Mouse (Mus musculus): ENCODE measurements at regions not wholly inside any gene's neighbourhood (a gene's known extent, or its start where the extent isn't known, plus 50 kb on each side); places are given as distances from the start of the nearest gene placed in this dataset.
A peak's percentile ranks its signal among the peaks of the same experiment; 100 is the strongest.

DNA sequence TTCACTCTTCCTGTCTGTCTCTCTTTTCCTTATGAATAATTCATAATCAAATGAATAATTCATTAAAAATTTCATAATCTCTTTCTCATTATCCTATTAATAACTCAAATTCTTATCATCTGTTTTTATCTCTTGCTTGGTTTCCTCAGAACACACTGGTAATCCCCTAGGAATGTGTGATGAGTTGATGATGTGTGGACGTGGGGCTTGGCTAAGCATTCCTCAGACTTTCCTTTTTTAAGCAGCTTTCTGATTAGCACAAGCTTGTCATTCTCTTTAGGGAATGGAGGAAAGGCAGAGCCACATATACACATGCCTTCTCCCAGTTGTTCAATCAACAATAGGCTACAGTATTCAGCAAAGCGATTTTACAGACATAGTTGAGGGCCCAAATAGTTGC, 365.9 kb upstream of the Thbs1 start:
- H3K4me3 ChIP-seq (ENCODE audit: low read length) = no peak overlapping the region
- no peak overlapping the region for H3K27ac ChIP-seq (ENCODE audit: low read length)
- H3K9me3 ChIP-seq (ENCODE audit: low read length) = no peaks in the 10 kb centered on the region
- ATAC-seq (ENCODE audit: low FRiP score, low TSS enrichment) = no peak
- no peaks in the 10 kb centered on the region for H3K36me3 ChIP-seq (ENCODE audit: insufficient read depth, low read length)
- no peak overlapping the region for H3K4me2 ChIP-seq (replicated peaks; ENCODE audit: low read depth, low read length)
- no peaks in the 10 kb centered on the region for H3K27me3 ChIP-seq (ENCODE audit: insufficient read depth, low read length)
- H3K4me1 ChIP-seq (ENCODE audit: insufficient read depth, low read length) = no peaks in the 10 kb centered on the region
- no peak overlapping the region for H3K9ac ChIP-seq (replicated peaks; ENCODE audit: low read length)
- WGBS = 70% methylated on average over 2 of the region's 2 CpGs

GRCm38 (mm10) chr2:117747136-117747535, 364.5 kb upstream of the Thbs1 start:
- WGBS = 76% methylated on average over 3 of the region's 3 CpGs
- no peaks in the 10 kb centered on the region for H3K36me3 ChIP-seq (ENCODE audit: insufficient read depth, low read length)
- no peak overlapping the region for H3K4me3 ChIP-seq (ENCODE audit: low read length)
- H3K9ac ChIP-seq (replicated peaks; ENCODE audit: low read length) = no peak overlapping the region
- H3K4me1 ChIP-seq (ENCODE audit: insufficient read depth, low read length) = no peaks in the 10 kb centered on the region
- H3K9me3 ChIP-seq (ENCODE audit: low read length) = no peaks in the 10 kb centered on the region
- no peak overlapping the region for H3K4me2 ChIP-seq (replicated peaks; ENCODE audit: low read depth, low read length)
- no peak overlapping the region for H3K27ac ChIP-seq (ENCODE audit: low read length)
- ATAC-seq (ENCODE audit: low FRiP score, low TSS enrichment) = no peak
- H3K27me3 ChIP-seq (ENCODE audit: insufficient read depth, low read length) = no peaks in the 10 kb centered on the region

- H3K4me1 ChIP-seq (ENCODE audit: insufficient read depth, low read length) = no peaks in the 10 kb centered on the region
- ATAC-seq (ENCODE audit: low FRiP score, low TSS enrichment) = no peak
- WGBS = 80% methylated on average over 4 of the region's 4 CpGs
Measured at GRCm38 (mm10) chr2:117748892-117749291, 362.8 kb upstream of the Thbs1 start.

DNA sequence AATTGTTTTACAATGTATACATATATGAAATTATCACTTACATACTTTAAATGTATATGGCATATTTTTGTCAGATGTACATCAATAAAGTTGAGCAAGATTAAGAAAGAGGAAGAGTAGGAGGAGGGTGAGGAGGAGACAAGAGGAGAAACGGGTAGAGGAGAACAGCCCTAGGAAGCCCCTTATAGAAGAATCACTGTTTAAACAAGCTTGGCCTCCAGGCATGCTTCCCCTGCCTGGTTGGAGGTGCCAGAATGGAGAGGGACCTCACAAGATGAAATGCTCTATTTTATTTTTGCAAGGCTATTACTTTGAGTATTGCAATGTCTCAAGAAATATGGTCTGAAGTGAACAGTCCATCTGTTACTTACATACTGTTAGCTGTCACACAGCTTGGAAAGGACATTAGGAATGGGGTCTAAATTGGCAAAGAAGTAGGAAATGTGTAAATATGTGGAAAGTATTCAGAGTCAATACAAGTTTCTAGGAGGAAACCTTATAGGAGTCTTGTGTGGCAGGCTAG, 352.1 kb upstream of the Thbs1 start:
- Histone ChIP-seq H3K4me1 (ENCODE audit: insufficient read depth, low read length) (no peaks in the 10 kb centered on the region), H3K36me3 (ENCODE audit: insufficient read depth, low read length) (no peaks in the 10 kb centered on the region), H3K27ac (ENCODE audit: low read length) (no peak overlapping the region), H3K4me2 (replicated peaks; ENCODE audit: low read depth, low read length) (no peak overlapping the region), H3K4me3 (ENCODE audit: low read length) (no peak overlapping the region), H3K9ac (replicated peaks; ENCODE audit: low read length) (no peak overlapping the region), H3K27me3 (ENCODE audit: insufficient read depth, low read length) (no peaks in the 10 kb centered on the region), H3K9me3 (ENCODE audit: low read length) (no peaks in the 10 kb centered on the region)
- ATAC-seq (ENCODE audit: low FRiP score, low TSS enrichment) = no peak
- 62% methylated on average over 1 of the region's 1 CpGs for WGBS

More at GRCm38 (mm10) chr2:117748892-117749291, 362.8 kb upstream of the Thbs1 start:
- Histone ChIP-seq H3K9ac (replicated peaks; ENCODE audit: low read length) (no peak overlapping the region), H3K27ac (ENCODE audit: low read length) (no peak overlapping the region), H3K4me3 (ENCODE audit: low read length) (no peak overlapping the region), H3K27me3 (ENCODE audit: insufficient read depth, low read length) (no peaks in the 10 kb centered on the region), H3K9me3 (ENCODE audit: low read length) (no peaks in the 10 kb centered on the region), H3K4me2 (replicated peaks; ENCODE audit: low read depth, low read length) (no peak overlapping the region), H3K36me3 (ENCODE audit: insufficient read depth, low read length) (no peaks in the 10 kb centered on the region)

DNA sequence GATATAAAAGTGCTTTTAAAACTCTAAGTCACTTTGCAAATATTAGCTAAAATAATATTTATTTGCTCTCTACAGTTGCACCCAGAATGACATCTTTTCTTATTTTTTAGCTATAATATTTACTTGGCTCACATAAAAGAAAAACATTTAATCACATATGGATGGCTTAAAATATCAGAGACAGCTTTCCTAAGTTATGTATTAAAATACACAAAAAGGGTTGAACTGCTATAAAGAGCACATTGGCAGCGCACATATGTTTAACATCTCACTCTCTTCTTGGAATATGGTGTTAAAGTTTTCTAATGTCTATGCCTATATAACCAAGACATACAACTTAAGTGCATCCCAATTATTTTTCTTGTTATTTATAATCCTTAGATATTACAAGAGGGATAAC, 348.0 kb upstream of the Thbs1 start:
- no peak overlapping the region for H3K9ac ChIP-seq (replicated peaks; ENCODE audit: low read length)
- no peak overlapping the region for H3K4me2 ChIP-seq (replicated peaks; ENCODE audit: low read depth, low read length)
- peak; percentile 42; the same call in 1 of the 2 replicates for ATAC-seq (ENCODE audit: low FRiP score, low TSS enrichment)
- H3K4me3 ChIP-seq (ENCODE audit: low read length) = no peak overlapping the region
- no peaks in the 10 kb centered on the region for H3K27me3 ChIP-seq (ENCODE audit: insufficient read depth, low read length)
- H3K9me3 ChIP-seq (ENCODE audit: low read length) = no peaks in the 10 kb centered on the region
- WGBS = 74% methylated on average over 1 of the region's 1 CpGs
- H3K4me1 ChIP-seq (ENCODE audit: insufficient read depth, low read length) = no peaks in the 10 kb centered on the region
- no peaks in the 10 kb centered on the region for H3K36me3 ChIP-seq (ENCODE audit: insufficient read depth, low read length)
- H3K27ac ChIP-seq (ENCODE audit: low read length) = no peak overlapping the region

DNA sequence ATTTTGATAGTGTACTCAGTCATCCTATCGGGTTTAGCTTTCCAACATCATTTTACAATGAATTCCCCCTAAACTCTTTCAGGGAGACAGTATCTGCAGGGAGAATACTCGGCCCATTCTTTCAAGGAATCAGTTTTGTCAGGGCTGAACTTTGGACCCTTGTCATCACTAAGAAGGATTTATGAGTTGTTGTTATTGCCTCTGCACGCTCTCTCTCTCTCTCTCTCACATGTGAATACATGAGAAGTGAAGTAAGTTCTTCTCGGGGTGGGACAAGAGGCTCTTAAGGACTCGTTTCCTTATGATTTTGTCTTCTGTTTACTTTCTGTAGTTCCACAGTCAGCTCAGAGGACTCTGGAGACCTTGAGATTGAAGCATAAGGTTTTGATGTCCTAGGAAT, 346.1 kb upstream of the Thbs1 start:
- no peak overlapping the region for H3K4me3 ChIP-seq (ENCODE audit: low read length)
- H3K4me1 ChIP-seq (ENCODE audit: insufficient read depth, low read length) = 0 out of 2 replicates have a peak, but pooled peaks cover 2% of the 10 kb centered on the region
- peak overlapping the region; percentile 60; the same call in 1 of the 2 replicates for H3K27ac ChIP-seq (ENCODE audit: low read length)
- no peak for ATAC-seq (ENCODE audit: low FRiP score, low TSS enrichment)
- no peaks in the 10 kb centered on the region for H3K9me3 ChIP-seq (ENCODE audit: low read length)
- H3K9ac ChIP-seq (replicated peaks; ENCODE audit: low read length) = no peak overlapping the region
- no peaks in the 10 kb centered on the region for H3K36me3 ChIP-seq (ENCODE audit: insufficient read depth, low read length)
- 58% methylated on average over 5 of the region's 5 CpGs for WGBS
- H3K4me2 ChIP-seq (replicated peaks; ENCODE audit: low read depth, low read length) = no peak overlapping the region
- H3K27me3 ChIP-seq (ENCODE audit: insufficient read depth, low read length) = no peaks in the 10 kb centered on the region

DNA sequence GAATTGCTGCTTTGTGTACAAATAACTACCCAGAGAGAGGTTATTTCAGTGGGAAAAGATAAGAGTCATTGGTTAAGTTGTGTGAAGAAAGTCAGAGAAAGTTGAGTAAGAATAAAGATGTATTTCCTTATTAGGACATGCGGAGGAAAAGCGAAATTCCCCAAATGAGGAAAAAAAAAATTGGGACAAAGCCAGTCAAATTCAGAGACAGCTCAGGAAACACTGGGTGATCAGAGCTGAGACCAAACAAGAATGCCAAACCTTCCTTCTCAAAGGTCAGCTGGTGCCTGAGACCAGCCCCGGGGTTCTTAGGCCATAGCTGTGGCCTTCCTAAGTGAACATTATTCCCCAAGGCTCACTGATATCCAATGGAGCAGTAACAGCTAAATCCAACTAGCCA, 345.2 kb upstream of the Thbs1 start:
- H3K27ac ChIP-seq (ENCODE audit: low read length) = peak overlapping the region; percentile 60
- ATAC-seq (ENCODE audit: low FRiP score, low TSS enrichment) = no peak
- no peaks in the 10 kb centered on the region for H3K36me3 ChIP-seq (ENCODE audit: insufficient read depth, low read length)
- H3K27me3 ChIP-seq (ENCODE audit: insufficient read depth, low read length) = no peaks in the 10 kb centered on the region
- no peaks in the 10 kb centered on the region for H3K9me3 ChIP-seq (ENCODE audit: low read length)
- WGBS = 67% methylated on average over 3 of the region's 3 CpGs
- no peak overlapping the region for H3K4me3 ChIP-seq (ENCODE audit: low read length)
- no peak overlapping the region for H3K4me2 ChIP-seq (replicated peaks; ENCODE audit: low read depth, low read length)
- H3K4me1 ChIP-seq (ENCODE audit: insufficient read depth, low read length) = 0 out of 2 replicates have a peak, but pooled peaks cover 2% of the 10 kb centered on the region
- H3K9ac ChIP-seq (replicated peaks; ENCODE audit: low read length) = no peak overlapping the region

GRCm38 (mm10) chr2:117769402-117770114, 342.1 kb upstream of the Thbs1 start:
- no peak overlapping the region for H3K4me3 ChIP-seq (ENCODE audit: low read length)
- H3K4me1 ChIP-seq (ENCODE audit: insufficient read depth, low read length) = 0 out of 2 replicates have a peak, but pooled peaks cover 2% of the 10 kb centered on the region
- H3K27ac ChIP-seq (ENCODE audit: low read length) = peak overlapping the region; percentile 54; the same call in 1 of the 2 replicates
- H3K9ac ChIP-seq (replicated peaks; ENCODE audit: low read length) = no peak overlapping the region
- no peak overlapping the region for H3K4me2 ChIP-seq (replicated peaks; ENCODE audit: low read depth, low read length)
- H3K36me3 ChIP-seq (ENCODE audit: insufficient read depth, low read length) = no peaks in the 10 kb centered on the region
- H3K9me3 ChIP-seq (ENCODE audit: low read length) = no peaks in the 10 kb centered on the region
- ATAC-seq (ENCODE audit: low FRiP score, low TSS enrichment) = no peak
- H3K27me3 ChIP-seq (ENCODE audit: insufficient read depth, low read length) = no peaks in the 10 kb centered on the region
- 47% methylated on average over 7 of the region's 7 CpGs for WGBS

DNA sequence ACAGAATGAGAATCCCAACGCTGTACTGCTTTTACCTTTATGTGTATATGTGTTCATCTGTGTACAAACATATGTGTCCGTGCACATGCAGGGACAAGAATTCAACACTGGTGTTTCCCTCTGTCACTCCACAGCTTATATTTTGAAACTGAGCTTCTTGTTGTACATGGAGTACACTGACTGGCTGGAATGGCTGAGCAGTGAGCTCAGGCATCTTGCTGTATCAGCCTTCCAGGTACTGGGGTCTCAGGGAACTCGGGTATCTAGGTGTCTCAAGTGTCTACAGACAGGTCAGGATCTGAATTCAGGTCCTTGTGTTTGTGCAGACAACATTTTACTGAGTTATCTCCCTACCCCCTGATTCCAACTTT, 341.6 kb upstream of the Thbs1 start:
- Histone ChIP-seq H3K4me2 (replicated peaks; ENCODE audit: low read depth, low read length) (no peak overlapping the region), H3K4me1 (ENCODE audit: insufficient read depth, low read length) (0 out of 2 replicates have a peak, but pooled peaks cover 2% of the 10 kb centered on the region), H3K36me3 (ENCODE audit: insufficient read depth, low read length) (no peaks in the 10 kb centered on the region), H3K9ac (replicated peaks; ENCODE audit: low read length) (no peak overlapping the region), H3K27me3 (ENCODE audit: insufficient read depth, low read length) (no peaks in the 10 kb centered on the region), H3K9me3 (ENCODE audit: low read length) (no peaks in the 10 kb centered on the region), H3K27ac (ENCODE audit: low read length) (peak overlapping the region; percentile 63), H3K4me3 (ENCODE audit: low read length) (no peak overlapping the region)
- ATAC-seq (ENCODE audit: low FRiP score, low TSS enrichment) = no peak
- 71% methylated on average over 3 of the region's 3 CpGs for WGBS

GRCm38 (mm10) chr2:117780287-117780686, 331.4 kb upstream of the Thbs1 start:
- Histone ChIP-seq H3K36me3 (ENCODE audit: insufficient read depth, low read length) (no peaks in the 10 kb centered on the region), H3K9me3 (ENCODE audit: low read length) (no peaks in the 10 kb centered on the region), H3K27me3 (ENCODE audit: insufficient read depth, low read length) (no peaks in the 10 kb centered on the region), H3K4me2 (replicated peaks; ENCODE audit: low read depth, low read length) (no peak overlapping the region), H3K9ac (replicated peaks; ENCODE audit: low read length) (no peak overlapping the region), H3K4me1 (ENCODE audit: insufficient read depth, low read length) (no peaks in the 10 kb centered on the region), H3K27ac (ENCODE audit: low read length) (no peak overlapping the region), H3K4me3 (ENCODE audit: low read length) (no peak overlapping the region)
- ATAC-seq (ENCODE audit: low FRiP score, low TSS enrichment) = no peak
- 76% methylated on average over 3 of the region's 3 CpGs for WGBS
